Mouse (Mus musculus) C2C12 (cell line): ENCODE data around the gene Pbld1. TPM values are rescaled to one million over a fixed set of nuclear protein-coding genes. Genes with fewer than 3 reads are reported as not detected.

Experiments
- H3K27me3 ChIP-seq: one replicate; pipeline ENCODE4 v1.6.1; 2011; ENCODE audit not compliant: control insufficient read depth, insufficient read depth, insufficient read length
- H3K36me3 ChIP-seq: one replicate; pipeline ENCODE4 v1.6.1; 2011; ENCODE audit not compliant: control insufficient read depth, insufficient read depth
- H3K4me3 ChIP-seq: one replicate; pipeline ENCODE4 v1.5.1; 2011; ENCODE audit warnings: mild to moderate bottlenecking, control low read depth; ENCODE audit not compliant: poor library complexity, insufficient read depth, severe bottlenecking
- H3K79me2 ChIP-seq: one replicate; pipeline ENCODE4 v1.6.1; 2011; ENCODE audit not compliant: control insufficient read depth, insufficient read depth
- H3K79me3 ChIP-seq: one replicate; pipeline ENCODE4 v1.6.1; 2011; ENCODE audit warnings: low read depth, control low read depth
- H3ac ChIP-seq: one replicate; pipeline ENCODE3; 2011; ENCODE audit warnings: low read depth; ENCODE audit not compliant: control insufficient read depth, insufficient read length
- CEBPB ChIP-seq: IDR thresholded peaks from one replicate; pipeline ENCODE4 v1.6.1; 2011; ENCODE audit warnings: low read depth, mild to moderate bottlenecking, control low read depth, moderate library complexity
- CTCF ChIP-seq: IDR thresholded peaks from one replicate; pipeline ENCODE4 v1.5.1; 2011; ENCODE audit not compliant: control insufficient read depth, insufficient read depth, insufficient read length
- FOSL1 ChIP-seq: IDR thresholded peaks from one replicate; pipeline ENCODE4 v1.8.0; 2011; ENCODE audit warnings: mild to moderate bottlenecking, low read length; ENCODE audit not compliant: poor library complexity, insufficient read depth, severe bottlenecking
- MAX ChIP-seq: IDR thresholded peaks from one replicate; pipeline ENCODE4 v1.6.1; 2011; ENCODE audit warnings: mild to moderate bottlenecking, control low read depth
- MYOD1 ChIP-seq: IDR thresholded peaks from one replicate; pipeline ENCODE4 v1.6.1; 2011; ENCODE audit warnings: low read depth; ENCODE audit not compliant: control insufficient read depth, insufficient read length
- MYOG ChIP-seq: IDR thresholded peaks from one replicate; pipeline ENCODE4 v1.6.1; 2011; ENCODE audit not compliant: control insufficient read depth, insufficient read length; ENCODE audit errors: extremely low read depth
- USF1 ChIP-seq: IDR thresholded peaks from one replicate; pipeline ENCODE4 v1.6.1; 2011; ENCODE audit warnings: low read depth, mild to moderate bottlenecking, control low read depth, moderate library complexity
- polyA plus RNA-seq: library from polyadenylated mRNA; unstranded; fragments of >200 nt; fragmentation: generic; extraction: Trizol; gene quantifications from one replicate; pipeline ENCODE4 v1.2.1, GENCODE M21; 2012; ENCODE audit warnings: missing spikeins

Pbld1 gene
- polyA plus RNA-seq, 1 experiment = 1.4 TPM

DNA sequence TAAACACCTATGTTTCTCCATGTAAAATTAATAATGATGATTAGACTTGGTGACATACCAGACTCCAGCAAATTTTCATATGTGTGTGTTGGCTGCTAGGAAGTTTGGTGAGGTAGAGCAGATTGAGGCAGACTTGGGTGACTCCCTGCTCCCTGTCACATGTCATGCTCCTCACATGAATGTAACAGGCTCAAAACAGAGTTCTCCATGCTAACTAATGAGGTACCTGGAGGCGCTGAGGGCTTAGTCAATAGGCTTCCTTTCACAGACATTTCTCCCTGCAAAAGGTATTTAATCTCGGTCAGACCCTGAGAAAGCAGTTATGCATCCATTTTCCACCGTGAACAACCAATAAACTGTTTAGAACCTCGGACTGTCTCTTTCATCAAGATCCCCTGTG, 31.6 kb upstream of the Pbld1 start:
- Histone ChIP-seq H3K79me2 (peaks cover 2% of the 10 kb centered on the region), H3K36me3 (no peaks in the 10 kb centered on the region), H3K79me3 (no peaks in the 10 kb centered on the region), H3ac (no peak overlapping the region), H3K4me3 (no peak overlapping the region), H3K27me3 (no peaks in the 10 kb centered on the region)
- no peak for TF ChIP-seq CTCF

DNA sequence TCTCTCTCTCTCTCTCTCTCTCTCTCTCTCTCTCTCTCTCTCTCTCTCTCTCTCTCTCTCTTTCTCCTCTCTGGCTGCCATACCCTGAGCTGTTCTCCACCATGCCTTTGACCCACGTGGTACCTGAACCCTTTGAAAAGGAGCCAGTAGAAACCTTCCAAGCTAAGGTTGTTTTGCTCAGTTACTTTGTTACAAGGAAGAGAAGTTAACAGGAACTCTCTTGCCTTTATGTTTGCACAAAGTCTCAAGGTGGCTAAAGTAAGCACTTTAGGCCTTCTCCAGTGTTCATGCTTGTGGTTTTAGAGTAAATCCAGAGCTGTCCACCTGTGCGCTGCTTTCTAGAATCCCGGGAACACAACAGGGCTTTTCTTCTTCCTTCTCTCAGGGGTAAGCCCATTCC, 27.7 kb upstream of the Pbld1 start:
- Histone ChIP-seq H3K79me2 (no peaks in the 10 kb centered on the region), H3K36me3 (no peaks in the 10 kb centered on the region), H3K79me3 (no peaks in the 10 kb centered on the region), H3ac (no peak overlapping the region), H3K4me3 (no peak overlapping the region), H3K27me3 (no peaks in the 10 kb centered on the region)
- no peak for TF ChIP-seq MYOG
- no peak for TF ChIP-seq MYOD1
- TF ChIP-seq USF1 = no peak
- TF ChIP-seq CTCF = no peak
- TF ChIP-seq FOSL1 = no peak
- TF ChIP-seq MAX = no peak
- TF ChIP-seq CEBPB = no peak

DNA sequence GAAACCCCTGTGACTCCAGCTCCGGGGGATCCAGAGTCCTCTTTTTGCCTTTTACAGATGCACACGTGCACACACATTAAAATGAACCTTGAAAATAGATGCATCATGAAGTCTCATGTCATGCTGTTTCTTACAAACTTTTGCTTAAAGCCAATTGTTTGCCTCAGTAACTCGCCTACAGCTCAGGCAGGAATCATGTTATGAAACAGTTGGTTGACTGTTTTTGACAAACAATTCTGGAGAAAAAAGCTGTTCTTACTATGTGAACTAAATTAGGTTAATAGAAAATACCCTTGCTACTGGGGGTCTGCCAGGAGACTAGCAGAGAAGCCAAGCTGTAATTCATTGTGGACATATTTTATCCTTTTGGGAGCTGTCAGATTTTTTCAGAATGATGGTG, 27.0 kb upstream of the Pbld1 start:
- peaks cover 2% of the 10 kb centered on the region for H3K27me3 ChIP-seq
- H3K36me3 ChIP-seq = no peaks in the 10 kb centered on the region
- H3K79me2 ChIP-seq = no peaks in the 10 kb centered on the region
- H3ac ChIP-seq = no peak overlapping the region
- no peak for TF ChIP-seq MYOD1
- TF ChIP-seq MAX = no peak
- no peak for TF ChIP-seq FOSL1
- TF ChIP-seq CTCF = no peak
- no peak for TF ChIP-seq USF1
- no peak for TF ChIP-seq MYOG
- no peak for TF ChIP-seq CEBPB
- H3K79me3 ChIP-seq = no peaks in the 10 kb centered on the region
- no peak overlapping the region for H3K4me3 ChIP-seq

DNA sequence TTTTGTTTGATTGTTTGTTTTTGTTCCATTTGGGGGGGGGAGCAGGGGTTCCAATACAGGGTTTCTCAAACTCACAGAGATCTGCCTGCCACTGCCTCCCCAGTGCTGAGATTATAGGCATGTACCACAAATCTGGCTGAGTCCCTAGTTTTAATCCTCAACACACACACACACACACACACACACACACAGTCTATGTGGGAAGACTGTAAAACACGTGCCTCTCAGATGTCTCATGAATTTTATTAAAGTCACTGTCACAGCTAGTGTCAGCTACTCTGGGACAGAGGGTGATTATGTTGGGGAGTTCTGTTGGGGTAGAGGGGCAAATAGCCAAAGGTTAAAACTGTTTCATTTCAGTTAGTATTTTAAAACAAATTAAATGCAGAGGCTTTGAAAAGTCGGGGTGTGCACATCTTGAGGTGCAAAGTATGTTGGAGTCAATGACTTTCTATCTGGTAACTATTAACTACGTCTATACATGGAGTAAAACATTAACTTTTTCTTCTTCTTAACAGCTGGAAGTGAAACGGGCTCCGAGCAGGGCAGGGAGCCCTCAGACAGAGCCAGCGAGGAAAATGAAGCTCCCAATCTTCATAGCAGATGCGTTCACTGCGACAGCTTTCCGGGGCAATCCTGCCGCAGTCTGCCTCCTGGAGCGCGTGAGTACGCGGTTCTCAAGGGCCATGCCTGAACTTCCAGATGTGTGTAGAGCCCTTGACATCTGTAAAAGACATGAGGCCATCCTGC, 21.2 kb upstream of the Pbld1 start:
- Histone ChIP-seq H3ac (no peak overlapping the region), H3K27me3 (peaks cover 3% of the 10 kb centered on the region), H3K79me3 (no peaks in the 10 kb centered on the region), H3K79me2 (no peaks in the 10 kb centered on the region), H3K4me3 (no peak overlapping the region), H3K36me3 (no peaks in the 10 kb centered on the region)
- TF ChIP-seq MYOG (no peak), CEBPB (no peak), FOSL1 (no peak), MAX (no peak), MYOD1 (no peak), USF1 (no peak), CTCF (no peak)

DNA sequence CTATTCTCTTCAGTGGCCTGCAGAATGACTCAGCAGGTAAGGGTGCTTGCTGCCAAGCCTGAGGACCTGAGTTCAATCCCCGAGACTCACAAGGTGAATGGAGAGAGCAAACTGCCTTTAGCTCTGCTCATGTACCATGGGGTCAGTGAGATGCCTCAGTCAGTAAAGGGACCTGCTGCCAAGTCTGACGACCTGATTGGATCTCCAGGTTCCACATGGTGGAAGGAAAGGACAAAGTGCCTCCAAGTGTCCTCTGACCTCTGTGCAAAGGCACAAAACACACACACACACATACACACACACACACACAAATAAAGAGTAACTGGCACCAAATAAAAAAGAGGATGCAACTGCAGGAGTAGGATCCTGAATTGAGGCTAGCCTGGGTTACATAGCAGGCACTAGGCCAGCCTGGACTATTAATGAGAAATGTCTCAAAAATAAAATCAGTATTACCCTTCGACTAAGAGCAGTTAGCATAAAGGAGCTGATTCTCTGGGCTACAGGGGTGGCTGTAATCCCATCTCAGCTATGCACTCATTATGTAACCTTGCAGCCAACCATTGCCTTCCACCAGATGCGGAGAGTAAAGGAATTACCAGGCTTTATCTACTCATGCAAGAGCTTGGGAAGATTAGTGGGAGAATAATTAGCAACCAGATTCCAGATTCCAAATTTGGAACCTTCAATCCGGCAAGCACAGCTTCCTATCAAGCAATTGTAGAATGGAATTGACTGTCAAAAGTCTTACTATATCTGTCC, 19.9 kb upstream of the Pbld1 start:
- H3K4me3 ChIP-seq = no peak overlapping the region
- peaks cover 9% of the 10 kb centered on the region for H3K27me3 ChIP-seq
- H3ac ChIP-seq = no peak overlapping the region
- no peak for TF ChIP-seq MAX
- TF ChIP-seq CTCF = no peak
- no peak for TF ChIP-seq MYOD1
- no peak for TF ChIP-seq CEBPB
- TF ChIP-seq USF1 = no peak
- no peak for TF ChIP-seq FOSL1
- no peak for TF ChIP-seq MYOG
- no peaks in the 10 kb centered on the region for H3K79me3 ChIP-seq
- no peaks in the 10 kb centered on the region for H3K79me2 ChIP-seq
- H3K36me3 ChIP-seq = no peaks in the 10 kb centered on the region
